8 mouse cellular contexts compared by ENCODE assay signal in genomic region chr9:87254903-87255695, GRCm38 (mm10). TPM values are rescaled to one million over a fixed set of nuclear protein-coding genes. Genes with fewer than 3 reads are reported as not detected.
DNase-seq lines count a peak whose midpoint lies in the region; ATAC-seq and TF ChIP-seq lines count a peak whose summit lies in the region.

TSS of gene Cep162 (minus strand) at chr9:87255536.

- H3K9ac ChIP-seq in heart, embryonic 11.5 days (ENCODE audit: low read depth, low read length), result peak within 1 kb of the TSS; percentile 77
- H3K9ac ChIP-seq in kidney, embryonic 16.5 days (replicated peaks; ENCODE audit: low read length), result peak within 1 kb of the TSS; percentile 78
- peak within 1 kb of the TSS; percentile 69 for H3K9ac ChIP-seq in liver, adult 2 months (ENCODE audit: low read depth, low read length)

- peaks cover 4% of the 10 kb centered on the region for H3K36me3 ChIP-seq in C2C12 (ENCODE audit: control insufficient read depth, insufficient read depth)
- H3K36me3 ChIP-seq in erythroblast, embryonic 14.5 days (ENCODE audit: control insufficient read depth), result peaks cover 9% of the 10 kb centered on the region
- no peaks in the 10 kb centered on the region for H3K36me3 ChIP-seq in heart, embryonic 11.5 days (ENCODE audit: control insufficient read depth, insufficient read depth, low read length)
- no peaks in the 10 kb centered on the region for H3K36me3 ChIP-seq in kidney, embryonic 16.5 days (ENCODE audit: insufficient read depth, low read length)
- H3K36me3 ChIP-seq in liver, adult 2 months (ENCODE audit: control insufficient read depth, insufficient read depth, low read length), result no peaks in the 10 kb centered on the region
- no peaks in the 10 kb centered on the region for H3K36me3 ChIP-seq in myocyte (ENCODE audit: control insufficient read depth, insufficient read depth)
- no peaks in the 10 kb centered on the region for H3K36me3 ChIP-seq in splenic B cell, adult 2 months (ENCODE audit: control insufficient read depth, insufficient read depth, low read length, poor library complexity, severe bottlenecking)

- H3K27ac ChIP-seq in heart, embryonic 11.5 days (ENCODE audit: low read depth, low read length), result peak within 1 kb of the TSS; percentile 78; the same call in 1 of the 2 replicates
- H3K27ac ChIP-seq in kidney, embryonic 16.5 days (ENCODE audit: low read length), result peak within 1 kb of the TSS; percentile 68
- peak within 1 kb of the TSS; percentile 13; the same call in 1 of the 2 replicates for H3K27ac ChIP-seq in liver, adult 2 months (replicated peaks; ENCODE audit: insufficient read depth, low read depth, low read length)

- peak; percentile 97 for DNase-seq in brain, embryonic 14.5 days (ENCODE audit: low read depth)
- DNase-seq in liver, adult 2 months (ENCODE audit: extremely low read depth, low read depth, low spot score), result peak; percentile 78
- peak; percentile 85 for DNase-seq in splenic B cell, adult 2 months (ENCODE audit: low read depth, low spot score)

- no peaks in the 10 kb centered on the region for H3K27me3 ChIP-seq in C2C12 (ENCODE audit: control insufficient read depth, insufficient read depth, insufficient read length)
- H3K27me3 ChIP-seq in erythroblast, embryonic 14.5 days (ENCODE audit: control insufficient read depth), result no peaks in the 10 kb centered on the region
- no peaks in the 10 kb centered on the region for H3K27me3 ChIP-seq in heart, embryonic 11.5 days (ENCODE audit: control insufficient read depth, insufficient read depth, low read length)
- H3K27me3 ChIP-seq in kidney, embryonic 16.5 days (ENCODE audit: insufficient read depth, low read length), result no peaks in the 10 kb centered on the region
- H3K27me3 ChIP-seq in liver, adult 2 months (ENCODE audit: control insufficient read depth, insufficient read depth, low read length), result no peaks in the 10 kb centered on the region
- H3K27me3 ChIP-seq in myocyte (ENCODE audit: control insufficient read depth, insufficient read depth, insufficient read length), result no peaks in the 10 kb centered on the region
- no peaks in the 10 kb centered on the region; the same call in 1 of the 2 replicates for H3K27me3 ChIP-seq in splenic B cell, adult 2 months (ENCODE audit: control insufficient read depth, insufficient read depth, low read length, poor library complexity, severe bottlenecking)

- H3ac ChIP-seq in C2C12 (ENCODE audit: control insufficient read depth, insufficient read length, low read depth), result peak within 1 kb of the TSS; percentile 85
- H3ac ChIP-seq in myocyte (ENCODE audit: control insufficient read depth, insufficient read length), result peak within 1 kb of the TSS; percentile 45

- WGBS in heart, embryonic 11.5 days (ENCODE audit: insufficient replicate concordance), result under 1% methylated on average over 41 of the region's 41 CpGs
- WGBS in kidney, embryonic 16.5 days, result under 1% methylated on average over 41 of the region's 41 CpGs
- under 1% methylated on average over 41 of the region's 41 CpGs for WGBS in liver, adult 2 months

- TF ChIP-seq CTCF in C2C12 (IDR thresholded peaks at IDR 0.05; ENCODE audit: control insufficient read depth, insufficient read depth, insufficient read length), result no peak
- no peak for TF ChIP-seq CTCF in brain, embryonic 14.5 days (IDR thresholded peaks at IDR 0.05; ENCODE audit: borderline replicate concordance, extremely low read depth, insufficient read depth, insufficient read length)
- no peak for TF ChIP-seq CTCF in liver, adult 2 months (IDR thresholded peaks at IDR 0.05; ENCODE audit: low read depth, low read length)

- H3K9me3 ChIP-seq in erythroblast, embryonic 14.5 days (ENCODE audit: control insufficient read depth, low read length), result no peaks in the 10 kb centered on the region
- H3K9me3 ChIP-seq in heart, embryonic 11.5 days (replicated peaks; ENCODE audit: control insufficient read depth, low read length), result no peaks in the 10 kb centered on the region
- H3K9me3 ChIP-seq in kidney, embryonic 16.5 days (ENCODE audit: low read length), result no peaks in the 10 kb centered on the region

- H3K4me1 ChIP-seq in erythroblast, embryonic 14.5 days (ENCODE audit: control insufficient read depth), result peaks cover 14% of the 10 kb centered on the region
- H3K4me1 ChIP-seq in heart, embryonic 11.5 days (ENCODE audit: control insufficient read depth, insufficient read depth, low read length), result peaks cover 3% of the 10 kb centered on the region; the same call in 1 of the 2 replicates
- H3K4me1 ChIP-seq in kidney, embryonic 16.5 days (ENCODE audit: insufficient read depth, low read length), result 0 out of 2 replicates have a peak, but pooled peaks cover 4% of the 10 kb centered on the region
- peaks cover 1% of the 10 kb centered on the region; the same call in 1 of the 2 replicates for H3K4me1 ChIP-seq in liver, adult 2 months (ENCODE audit: control insufficient read depth, insufficient read depth, low read length)

- H3K4me3 ChIP-seq in C2C12 (ENCODE audit: insufficient read depth, poor library complexity, severe bottlenecking), result peak within 1 kb of the TSS; percentile 62
- peak within 1 kb of the TSS; percentile 72 for H3K4me3 ChIP-seq in erythroblast, embryonic 14.5 days (replicated peaks)
- H3K4me3 ChIP-seq in heart, embryonic 11.5 days (ENCODE audit: low read depth, low read length), result peak within 1 kb of the TSS; percentile 74
- peak within 1 kb of the TSS; percentile 84 for H3K4me3 ChIP-seq in kidney, embryonic 16.5 days (ENCODE audit: low read length)
- H3K4me3 ChIP-seq in liver, adult 2 months (ENCODE audit: insufficient read depth, low read depth, low read length), result peak within 1 kb of the TSS; percentile 68
- peak within 1 kb of the TSS; percentile 89 for H3K4me3 ChIP-seq in myocyte

- peak; percentile 55; the same call in 1 of the 2 replicates for TF ChIP-seq POLR2A in brain, embryonic 14.5 days (IDR thresholded peaks at IDR 0.05; ENCODE audit: borderline replicate concordance, extremely low read depth, insufficient read depth, insufficient read length, poor library complexity, severe bottlenecking)
- TF ChIP-seq POLR2A in liver, adult 2 months (IDR thresholded peaks at IDR 0.05; ENCODE audit: extremely low read depth, insufficient read depth, low read length), result 0 out of 2 replicates have a peak, but pooled peaks have one; percentile 21
- peak; percentile 57 for TF ChIP-seq POLR2A in myocyte (IDR thresholded peaks at IDR 0.05; ENCODE audit: insufficient read length, low read depth)

- H3K4me2 ChIP-seq in heart, embryonic 11.5 days, result peak within 1 kb of the TSS; percentile 82
- peak within 1 kb of the TSS; percentile 71 for H3K4me2 ChIP-seq in kidney, embryonic 16.5 days (replicated peaks; ENCODE audit: low read depth, low read length)
- peak within 1 kb of the TSS; percentile 93 for H3K4me2 ChIP-seq in myocyte (ENCODE audit: low read depth)

- ATAC-seq in heart, embryonic 11.5 days (replicated peaks; ENCODE audit: insufficient number of reproducible peaks, low FRiP score, low TSS enrichment), result peak; percentile 98
- peak; percentile 98 for ATAC-seq in kidney, embryonic 16.5 days (ENCODE audit: low FRiP score, low TSS enrichment)

- H3K79me3 ChIP-seq in C2C12 (ENCODE audit: low read depth), result peaks cover 8% of the 10 kb centered on the region

- H3K79me2 ChIP-seq in C2C12 (ENCODE audit: control insufficient read depth, insufficient read depth) (peaks cover 10% of the 10 kb centered on the region), myocyte (ENCODE audit: control insufficient read depth, insufficient read depth) (peaks cover 26% of the 10 kb centered on the region)
- no peaks in the 10 kb centered on the region for H3K79me2 ChIP-seq in liver, adult 2 months (ENCODE audit: control insufficient read depth, insufficient read depth, low read length)

TF ChIP-seq in C2C12, 6 proteins besides CTCF, POLR2A, EP300 and RAD21:
- no peak for TF ChIP-seq MYOD1 (IDR thresholded peaks at IDR 0.05; ENCODE audit: control insufficient read depth, insufficient read length, low read depth)
- peak; percentile 96 for TF ChIP-seq USF1 (IDR thresholded peaks at IDR 0.05; ENCODE audit: low read depth)
- no peak for TF ChIP-seq MYOG (IDR thresholded peaks at IDR 0.05; ENCODE audit: control insufficient read depth, extremely low read depth, insufficient read length)

TF ChIP-seq in myocyte, 11 proteins besides CTCF, POLR2A, EP300 and RAD21:
- peak; percentile 96 for TF ChIP-seq USF1 (IDR thresholded peaks at IDR 0.05; ENCODE audit: low read depth)
- TF ChIP-seq CEBPB (IDR thresholded peaks at IDR 0.05; ENCODE audit: insufficient read depth, poor library complexity, severe bottlenecking), result no peak
- no peak for TF ChIP-seq MAX (IDR thresholded peaks at IDR 0.05; ENCODE audit: low read depth)
- TF ChIP-seq POLR2AphosphoS2 (IDR thresholded peaks at IDR 0.05; ENCODE audit: insufficient read length, low read depth), result peak; percentile 31

RNA-seq across cellular contexts. Expression of gene Cep162, which starts in this region (rescaled TPM):
- polyA plus RNA-seq in C2C12 (2012; fragmentation: generic; extraction: Trizol) (1.2 TPM), myocyte (2012; fragmentation: generic; extraction: Trizol) (2.3 TPM)
- polyA plus RNA-seq in brain, embryonic 14.5 days (2012; rRNA removed), result 6.3 and 8.8 TPM in 2 replicates
- 0.06 and 0.07 TPM in 2 replicates for polyA plus RNA-seq in erythroblast, embryonic 14.5 days (2012)
- polyA plus RNA-seq in heart, embryonic 11.5 days (2014; fragmentation: Nextera tagmentation; extraction: Ambion mirVana), result 4.4 and 6.0 TPM in 2 replicates
- 5.7 and 7.4 TPM in 2 replicates for polyA plus RNA-seq in kidney, embryonic 16.5 days (2015; fragmentation: Nextera tagmentation; extraction: Ambion mirVana)
- 1.9 and 2.1 TPM in 2 replicates for total RNA-seq in liver, adult 2 months (2014; rRNA removed)
- 0.27 and 0.29 TPM in 2 replicates for polyA plus RNA-seq in liver, adult 2 months (2012; rRNA removed)

Comparison
In these comparisons a context has a peak if more than half of its experiments do, and no peak if none do; other contexts are left out.
1. Peak in every context shown above with its lines: DNase-seq, ATAC-seq, H3K4me3 ChIP-seq and H3K27ac ChIP-seq.
2. H3K27ac ChIP-seq: peak in every context shown above with its lines; median percentile 78 in heart, embryonic 11.5 days; 68 in kidney, embryonic 16.5 days; 13 in liver, adult 2 months.